Mouse (Mus musculus) heart, embryonic 14.5 days (tissue): ENCODE measurements around the gene Slc38a8. TPM values are rescaled to one million over a fixed set of nuclear protein-coding genes. Genes with fewer than 3 reads are reported as not detected.

Experiments
- ATAC-seq: fragments of 200-750 bp; cut with Nextera tagmentation; 2 replicates; pipeline ENCODE4 v1.8.0; 2017; ENCODE audit warnings: low read depth, moderate TSS enrichment; ENCODE audit not compliant: insufficient number of reproducible peaks, insufficient read depth, low FRiP score
- H3K27ac ChIP-seq, 2 experiments: fragments of 200-500 bp in 1 of 2; fragments of 300-500 bp in 1 of 2; sonication (generic) in 1 of 2; replicated peaks in 1 of 2; 2 replicates each; pipeline ENCODE4 v1.5.1; 2012 to 2014; ENCODE audit warnings: low read depth in 2 of 2, low read length in 2 of 2, control low read depth in 1 of 2, mild to moderate bottlenecking in 1 of 2, mixed read lengths in 1 of 2; ENCODE audit not compliant: control insufficient read depth in 1 of 2, insufficient read depth in 1 of 2
- H3K27me3 ChIP-seq: fragments of 300-500 bp; sonication (generic); 2 replicates; pipeline ENCODE4 v1.6.1; 2014; ENCODE audit warnings: mild to moderate bottlenecking, low read length, control low read depth; ENCODE audit not compliant: control insufficient read depth, insufficient read depth
- H3K36me3 ChIP-seq: fragments of 300-500 bp; sonication (generic); 2 replicates; pipeline ENCODE4 v1.6.1; 2014; ENCODE audit warnings: mild to moderate bottlenecking, control low read depth, low read length, mixed read lengths; ENCODE audit not compliant: control insufficient read depth, insufficient read depth
- H3K4me1 ChIP-seq, 2 experiments: fragments of 200-500 bp in 1 of 2; fragments of 300-500 bp in 1 of 2; sonication (generic) in 1 of 2; 2 replicates each; pipeline ENCODE4 v1.6.1; 2012 to 2014; ENCODE audit warnings: low read length in 2 of 2, control low read depth in 1 of 2, mixed read lengths in 1 of 2; ENCODE audit not compliant: control insufficient read depth in 2 of 2, insufficient read depth in 2 of 2
- H3K4me2 ChIP-seq: fragments of 300-500 bp; sonication (generic); 2 replicates; pipeline ENCODE4 v1.6.1; 2014; ENCODE audit warnings: mild to moderate bottlenecking, low read length
- H3K4me3 ChIP-seq, 2 experiments: fragments of 200-500 bp in 1 of 2; fragments of 300-500 bp in 1 of 2; sonication (generic) in 1 of 2; 2 replicates each; pipeline ENCODE4 v1.5.1; 2012 to 2014; ENCODE audit warnings: low read length in 2 of 2, mild to moderate bottlenecking in 2 of 2, control low read depth in 1 of 2, low read depth in 1 of 2, moderate library complexity in 1 of 2; ENCODE audit not compliant: control insufficient read depth in 1 of 2, insufficient read depth in 1 of 2
- H3K9ac ChIP-seq: fragments of 300-500 bp; sonication (generic); 2 replicates; pipeline ENCODE4 v1.6.1; 2014; ENCODE audit warnings: mild to moderate bottlenecking, low read length
- H3K9me3 ChIP-seq: fragments of 300-500 bp; sonication (generic); 2 replicates; pipeline ENCODE4 v1.6.1; 2016; ENCODE audit warnings: low read length, control low read depth; ENCODE audit not compliant: control insufficient read depth
- WGBS: fragments of 180-500 bp; shearing (Covaris S2); extraction: QIAGEN DNeasy Blood & Tissue Kit; methylation state at CpG from one replicate; pipeline ENCODE4 v1.1.7; 2014; 5-methylcytosine and 5-hydroxymethylcytosine counted together
- polyA plus RNA-seq: library from polyadenylated mRNA; unstranded; fragments of >200 nt; fragmentation: Nextera tagmentation; extraction: Ambion mirVana; gene quantifications from 2 replicates; pipeline ENCODE4 v1.2.1, GENCODE M21; 2014

Slc38a8 gene
- polyA plus RNA-seq, 1 experiment from 2014 or later = not detected

GRCm38 (mm10) chr8:119446990-119447780 is 54.3 kb downstream of the Slc38a8 start:
- Histone ChIP-seq H3K4me3 (peak overlapping the region; percentile 45 to 65), H3K9me3 (no peaks in the 10 kb centered on the region), H3K36me3 (no peaks in the 10 kb centered on the region), H3K9ac (peak overlapping the region; percentile 75), H3K4me2 (peak overlapping the region; percentile 99), H3K27ac (no peak overlapping the region), H3K4me1 (0 out of 4 replicates have a peak, but pooled peaks cover 0 to 4% of the 10 kb centered on the region in 2 experiments), H3K27me3 (peaks cover 63% of the 10 kb centered on the region)
- 2% methylated on average over 52 of the region's 80 CpGs for WGBS
- ATAC-seq = no peak

GRCm38 (mm10) chr8:119446211-119446989 is 55.1 kb downstream of the Slc38a8 start, which contains the start of gene Necab2:
Gene Necab2 (plus strand): TSS chr8:119446719.
- peak within 1 kb of the TSS; percentile 75 for H3K9ac ChIP-seq
- H3K4me1 ChIP-seq = 0 out of 4 replicates have a peak, but pooled peaks cover 0 to 4% of the 10 kb centered on the region in 2 experiments
- H3K4me2 ChIP-seq = peak within 1 kb of the TSS; percentile 99
- no peaks in the 10 kb centered on the region for H3K36me3 ChIP-seq
- WGBS = 1% methylated on average over 42 of the region's 52 CpGs
- no peak within 1 kb of the TSS for H3K27ac ChIP-seq
- ATAC-seq = peak; percentile 23
- peak within 1 kb of the TSS; percentile 45 to 65 for H3K4me3 ChIP-seq
- H3K9me3 ChIP-seq = no peaks in the 10 kb centered on the region
- peaks cover 69% of the 10 kb centered on the region for H3K27me3 ChIP-seq

GRCm38 (mm10) chr8:119442970-119443369 is 58.5 kb downstream of the Slc38a8 start:
- WGBS = 93% methylated on average over 8 of the region's 8 CpGs
- peaks cover 41% of the 10 kb centered on the region for H3K27me3 ChIP-seq

GRCm38 (mm10) chr8:119442013-119442412 is 59.5 kb downstream of the Slc38a8 start:
- Histone ChIP-seq H3K9ac (no peak overlapping the region), H3K9me3 (no peaks in the 10 kb centered on the region), H3K27me3 (peaks cover 32% of the 10 kb centered on the region), H3K4me2 (no peak overlapping the region), H3K36me3 (no peaks in the 10 kb centered on the region), H3K27ac (no peak overlapping the region), H3K4me3 (no peak overlapping the region), H3K4me1 (peaks cover 10 to 17% of the 10 kb centered on the region in 2 experiments; a peak in 3 of 4 replicates)
- no peak for ATAC-seq
- 56% methylated on average over 5 of the region's 5 CpGs for WGBS

More at GRCm38 (mm10) chr8:119442970-119443369, 58.5 kb downstream of the Slc38a8 start:
- Histone ChIP-seq H3K4me1 (peaks cover 9 to 13% of the 10 kb centered on the region in 2 experiments; a peak in 3 of 4 replicates), H3K27ac (no peak overlapping the region), H3K9me3 (no peaks in the 10 kb centered on the region), H3K9ac (no peak overlapping the region), H3K4me2 (no peak overlapping the region), H3K4me3 (no peak overlapping the region), H3K36me3 (no peaks in the 10 kb centered on the region)
- ATAC-seq = no peak

GRCm38 (mm10) chr8:119440952-119441270 is 60.6 kb downstream of the Slc38a8 start:
- Histone ChIP-seq H3K9me3 (no peaks in the 10 kb centered on the region), H3K36me3 (no peaks in the 10 kb centered on the region), H3K4me2 (peak overlapping the region; percentile 35; the same call in 1 of the 2 replicates), H3K27me3 (peaks cover 26% of the 10 kb centered on the region), H3K4me3 (no peak overlapping the region), H3K9ac (no peak overlapping the region), H3K27ac (no peak overlapping the region), H3K4me1 (peaks cover 17 to 19% of the 10 kb centered on the region in 2 experiments)
- WGBS = 38% methylated on average over 1 of the region's 1 CpGs
- no peak for ATAC-seq

GRCm38 (mm10) chr8:119440250-119440951 is 61.1 kb downstream of the Slc38a8 start:
- peak overlapping the region; percentile 35 for H3K4me2 ChIP-seq
- ATAC-seq = peak; percentile 44; the same call in 1 of the 2 replicates
- no peaks in the 10 kb centered on the region for H3K9me3 ChIP-seq
- H3K4me1 ChIP-seq = peaks cover 17 to 19% of the 10 kb centered on the region in 2 experiments
- H3K9ac ChIP-seq = no peak overlapping the region
- 18% methylated on average over 16 of the region's 16 CpGs for WGBS
- H3K4me3 ChIP-seq = no peak overlapping the region
- no peaks in the 10 kb centered on the region for H3K36me3 ChIP-seq
- no peak overlapping the region for H3K27ac ChIP-seq
- H3K27me3 ChIP-seq = peaks cover 22% of the 10 kb centered on the region

- no peak overlapping the region for H3K4me2 ChIP-seq
- no peak for ATAC-seq
- no peak overlapping the region for H3K27ac ChIP-seq
Measured at GRCm38 (mm10) chr8:119439893-119440249, 61.6 kb downstream of the Slc38a8 start.

More at GRCm38 (mm10) chr8:119439893-119440249, 61.6 kb downstream of the Slc38a8 start:
- H3K4me3 ChIP-seq = no peak overlapping the region
- peaks cover 17% of the 10 kb centered on the region for H3K27me3 ChIP-seq
- H3K36me3 ChIP-seq = no peaks in the 10 kb centered on the region
- WGBS = 87% methylated on average over 7 of the region's 7 CpGs
- no peak overlapping the region for H3K9ac ChIP-seq
- no peaks in the 10 kb centered on the region for H3K9me3 ChIP-seq
- peaks cover 17 to 19% of the 10 kb centered on the region in 2 experiments for H3K4me1 ChIP-seq
